8 mouse cellular contexts compared by ENCODE assay signal in the genomic region with DNA sequence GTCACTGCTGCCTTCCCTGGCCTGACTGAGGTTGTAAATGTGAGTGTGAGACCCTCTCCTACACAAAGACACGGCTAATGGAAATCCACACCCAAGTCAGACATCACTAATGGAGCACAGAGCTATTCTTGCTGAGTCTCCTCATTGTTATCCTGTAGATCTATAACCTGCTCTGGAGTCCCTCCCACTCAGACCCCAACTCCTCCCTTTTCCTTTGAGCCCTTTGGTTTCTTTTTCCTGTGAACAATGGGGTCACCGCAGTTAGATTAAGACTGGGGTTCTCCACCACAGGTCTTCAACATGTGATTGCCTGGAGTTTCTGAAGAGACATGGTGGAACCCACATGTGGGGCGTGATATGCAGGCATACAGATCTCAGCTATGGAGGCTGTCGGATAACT. TPM values are rescaled to one million over a fixed set of nuclear protein-coding genes. Genes with fewer than 3 reads are reported as not detected.
A peak's percentile ranks its signal among the peaks of the same experiment; 100 is the strongest.
DNase-seq lines count a peak whose midpoint lies in the region; ATAC-seq and TF ChIP-seq lines count a peak whose summit lies in the region.

No protein-coding gene starts in this region.

- H3K4me1 ChIP-seq in kidney, adult 2 months (ENCODE audit: control insufficient read depth, insufficient read depth, low read length), result no peaks in the 10 kb centered on the region; the same call in none of the 2 replicates
- H3K4me1 ChIP-seq in brown adipose tissue, adult 24 weeks (ENCODE audit: control insufficient read depth, insufficient read depth, insufficient read length, low read length), result peaks cover 31% of the 10 kb centered on the region

- WGBS in kidney, adult 2 months, result 68% methylated on average over 4 of the region's 4 CpGs

- peak overlapping the region; percentile 51 for H3K27ac ChIP-seq in kidney, adult 2 months (ENCODE audit: insufficient read depth, low read depth, low read length)
- H3K27ac ChIP-seq in brown adipose tissue, adult 24 weeks (replicated peaks; ENCODE audit: low read depth, low read length), result peak overlapping the region; percentile 37

- no peak overlapping the region for H3K4me3 ChIP-seq in kidney, adult 2 months (ENCODE audit: insufficient read depth, low read depth, low read length)
- no peak overlapping the region for H3K4me3 ChIP-seq in brown adipose tissue, adult 24 weeks (ENCODE audit: insufficient read depth, low read depth, low read length)

- no peak for TF ChIP-seq CTCF in kidney, adult 2 months (conservative IDR thresholded peaks at IDR 0.05; ENCODE audit: insufficient read depth, insufficient read length, low read depth, low read length)

- ATAC-seq in inflammation-experienced regulatory T-cells, adult 6 months, result peak; percentile 71

- no peaks in the 10 kb centered on the region for H3K36me3 ChIP-seq in kidney, adult 2 months (ENCODE audit: control insufficient read depth, insufficient read depth, low read length)

- peak; percentile 36 for DNase-seq in kidney, adult 2 months
- DNase-seq in kidney, postnatal 10 days, result no peak
- DNase-seq in natural killer cell, adult 2 months (ENCODE audit: low spot score in 2 of 2), result peak; percentile 72 to 83
- DNase-seq in spleen, postnatal 10 days (ENCODE audit: low spot score in 2 of 2), result no peak
- no peak for DNase-seq in cerebellum, postnatal 4 days (ENCODE audit: low spot score in 2 of 2)
- no peak for DNase-seq in yolk sac, embryonic 10.5 days (ENCODE audit: low spot score)

- TF ChIP-seq POLR2A in kidney, adult 2 months (IDR thresholded peaks at IDR 0.05; ENCODE audit: low read depth, low read length), result no peak

- no peaks in the 10 kb centered on the region for H3K27me3 ChIP-seq in kidney, adult 2 months (replicated peaks; ENCODE audit: control insufficient read depth, insufficient read depth, low read length)

RNA-seq across cellular contexts. Expression of a gene that starts 57.0 kb away (rescaled TPM):
- 12.2 and 14.5 TPM in 2 replicates for polyA plus RNA-seq in kidney, adult 2 months (2012; rRNA removed)
- 2.3 and 4.0 TPM in 2 replicates for polyA plus RNA-seq in brown adipose tissue, adult 24 weeks (2012; ENCODE audit: insufficient read depth, insufficient read length, missing spikeins)
- 10 to 100 TPM; 31.3 to 54.8 (median 31.8) TPM for polyA plus RNA-seq in inflammation-experienced regulatory T-cells, adult 6 months (2017; shearing (Covaris generic))

Comparison
In these comparisons a context has a peak if more than half of its experiments do, and no peak if none do; other contexts are left out.
1. DNase-seq: peak in kidney, adult 2 months (single experiment) and natural killer cell, adult 2 months (2 of 2); none in kidney, postnatal 10 days (single experiment), spleen, postnatal 10 days (0 of 2), cerebellum, postnatal 4 days (0 of 2) and yolk sac, embryonic 10.5 days (single experiment).